Mouse (Mus musculus) embryonic stem cell, embryonic (primary cell): ENCODE results near the gene Gm11007.
"Not testable (repeated sequence)": the region's sequence is repeated elsewhere in the genome, so short reads cannot be mapped to it uniquely, and the experiment has no call there.

ENCODE experiments used
- CTCF ChIA-PET, 4 experiments: fragments of 300-600 bp in 2 of 4; fragments of 350-600 bp in 2 of 4; sonication (Branson Sonifier 250); formaldehyde crosslinking; loops; one replicate each; lab custom pipeline; 2022; ENCODE audit warnings: inconsistent platforms in 2 of 4; lab: Charles Lee
- POLR2A ChIA-PET, 4 experiments: fragments of 300-600 bp in 2 of 4; fragments of 350-600 bp in 2 of 4; sonication (Branson Sonifier 250); formaldehyde crosslinking; loops; one replicate each; lab custom pipeline; 2022; ENCODE audit warnings: antibody characterized with exemption in 4 of 4, inconsistent platforms in 1 of 4; lab: Charles Lee

Gene Gm11007

GRCm38 (mm10) chr2:175643678-175644077 is at the start of gene Gm11007:
Gene Gm11007, plus strand, starts transcription at chr2:175643978.
- CTCF ChIA-PET, POLR2A ChIA-PET: not testable (repeated sequence)
